Mouse (Mus musculus): ENCODE results near the gene Kmt5a.

DNA sequence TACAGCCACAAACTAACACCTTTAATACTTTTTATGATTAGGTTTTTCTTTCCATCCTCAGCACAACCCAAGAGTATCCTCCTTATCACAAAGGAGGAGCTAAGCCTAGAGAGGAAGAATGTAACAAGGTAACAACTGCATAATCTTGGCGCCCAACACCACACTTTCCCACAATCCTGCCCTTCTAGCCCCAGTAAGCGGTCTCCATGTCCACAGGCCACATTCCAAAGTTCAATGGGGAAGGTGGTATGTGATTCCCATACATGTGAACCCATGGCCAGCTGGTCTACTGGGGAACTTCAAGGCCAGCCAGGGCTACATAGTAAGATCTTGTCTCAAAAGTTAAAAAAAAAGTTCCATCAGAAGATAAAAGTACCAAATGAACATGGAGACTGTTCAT, 17.9 kb upstream of the Kmt5a start:
- TF ChIP-seq CTCF (IDR thresholded peaks at IDR 0.05; ENCODE audit: insufficient read depth, low read length) (no peak), POLR2A (IDR thresholded peaks at IDR 0.05; ENCODE audit: borderline replicate concordance, extremely low read depth, low read depth, low read length) (no peak)

All from lung, adult 2 months (tissue).